Mouse (Mus musculus) CH12.LX (cell line): ENCODE results near the gene Oas3. TPM values are rescaled to one million over a fixed set of nuclear protein-coding genes. Genes with fewer than 3 reads are reported as not detected.
A peak's percentile ranks its signal among the peaks of the same experiment; 100 is the strongest.

Experiments
- DNase-seq: peaks from one replicate; pipeline ENCODE4 v3.0.0-alpha.2; 2013; ENCODE audit errors: extremely low read depth
- H3K27ac ChIP-seq: 2 replicates; pipeline ENCODE4 v1.5.1; 2012; ENCODE audit warnings: low read depth, mild to moderate bottlenecking, control low read depth, moderate library complexity; ENCODE audit not compliant: insufficient read depth
- H3K27me3 ChIP-seq: replicated peaks from 2 replicates; pipeline ENCODE3; 2012; ENCODE audit warnings: inconsistent platforms
- H3K36me3 ChIP-seq, 2 experiments: replicated peaks in 1 of 2; 2 replicates each; pipeline versions ENCODE3 to v1.6.1; 2012; ENCODE audit warnings: inconsistent platforms in 1 of 2, low read length in 1 of 2, mild to moderate bottlenecking in 1 of 2, mixed read lengths in 1 of 2, moderate library complexity in 1 of 2; ENCODE audit not compliant: control insufficient read depth in 1 of 2, insufficient read depth in 1 of 2
- H3K4me1 ChIP-seq, 2 experiments: 2 replicates each; pipeline ENCODE4 v1.6.1; 2012; ENCODE audit warnings: inconsistent platforms in 1 of 2, moderate library complexity in 1 of 2; ENCODE audit not compliant: insufficient read depth in 2 of 2, control insufficient read depth in 1 of 2
- H3K4me2 ChIP-seq: 2 replicates; pipeline ENCODE4 v1.6.1; 2012; ENCODE audit warnings: low read depth, mild to moderate bottlenecking, control low read depth; ENCODE audit not compliant: poor library complexity, insufficient read depth, severe bottlenecking
- H3K4me3 ChIP-seq, 3 experiments: fragments of 150-350 bp in 1 of 3; sonication (generic) in 1 of 3; replicated peaks in 1 of 3; 2 replicates each; pipeline versions ENCODE3 to v1.5.1; 2011 to 2012; ENCODE audit warnings: low read depth in 2 of 3, low read length in 2 of 3, mild to moderate bottlenecking in 2 of 3, moderate library complexity in 2 of 3, control low read depth in 1 of 3, improper control_type of control experiment in 1 of 3, inconsistent platforms in 1 of 3, mixed read lengths in 1 of 3; ENCODE audit not compliant: poor library complexity in 1 of 3
- H3K79me2 ChIP-seq: replicated peaks from 2 replicates; pipeline ENCODE4 v1.6.1; 2012; ENCODE audit warnings: mild to moderate bottlenecking, moderate library complexity; ENCODE audit not compliant: control insufficient read depth, poor library complexity, insufficient read depth, severe bottlenecking; ENCODE audit errors: extremely low read depth
- H3K9ac ChIP-seq: 2 replicates; pipeline ENCODE4 v1.6.1; 2012; ENCODE audit warnings: low read depth, mild to moderate bottlenecking, control low read depth, moderate library complexity; ENCODE audit not compliant: insufficient read depth
- H3K9me3 ChIP-seq: replicated peaks from 2 replicates; pipeline ENCODE3; 2012; ENCODE audit warnings: low read length, inconsistent platforms, mixed read lengths
- CHD2 ChIP-seq: IDR thresholded peaks from 2 replicates; pipeline ENCODE4 v1.6.1; 2011; ENCODE audit warnings: low read length, improper control_type of control experiment
- ELF1 ChIP-seq: IDR thresholded peaks from 2 replicates; pipeline ENCODE4 v1.6.1; 2014; ENCODE audit warnings: low read depth, mild to moderate bottlenecking, inconsistent platforms, low read length, improper control_type of control experiment
- EP300 ChIP-seq: IDR thresholded peaks from 2 replicates; pipeline ENCODE4 v1.6.1; 2011; ENCODE audit warnings: low read length, improper control_type of control experiment
- HCFC1 ChIP-seq: IDR thresholded peaks from 2 replicates; pipeline ENCODE4 v1.6.1; 2012; ENCODE audit warnings: low read depth, mild to moderate bottlenecking, inconsistent platforms, low read length, improper control_type of control experiment
- IRF4 ChIP-seq: IDR thresholded peaks from 2 replicates; pipeline ENCODE4 v1.6.1; 2014; ENCODE audit warnings: low read depth, mild to moderate bottlenecking, inconsistent platforms, low read length, improper control_type of control experiment
- JUN ChIP-seq: IDR thresholded peaks from 2 replicates; pipeline ENCODE4 v1.6.1; 2011; ENCODE audit warnings: low read depth, mild to moderate bottlenecking, low read length, improper control_type of control experiment, moderate library complexity; ENCODE audit not compliant: insufficient read depth
- MAFK ChIP-seq: IDR thresholded peaks from 2 replicates; pipeline ENCODE4 v1.6.1; 2011; ENCODE audit warnings: low read length, improper control_type of control experiment; ENCODE audit not compliant: insufficient replicate concordance
- MAZ ChIP-seq: IDR thresholded peaks from 2 replicates; pipeline ENCODE4 v1.6.1; 2012; ENCODE audit warnings: low read depth, mild to moderate bottlenecking, inconsistent platforms, low read length, improper control_type of control experiment, moderate library complexity
- MEF2A ChIP-seq: IDR thresholded peaks from 2 replicates; pipeline ENCODE4 v1.6.1; 2014; ENCODE audit warnings: low read depth, mild to moderate bottlenecking, inconsistent platforms, low read length, improper control_type of control experiment, borderline replicate concordance
- MXI1 ChIP-seq: IDR thresholded peaks from 2 replicates; pipeline ENCODE4 v1.6.1; 2011; ENCODE audit warnings: mild to moderate bottlenecking, low read depth, low read length, improper control_type of control experiment
- NELFE ChIP-seq: IDR thresholded peaks from 2 replicates; pipeline ENCODE4 v1.6.1; 2011; ENCODE audit warnings: low read depth, low read length, improper control_type of control experiment
- NRF1 ChIP-seq: IDR thresholded peaks from 2 replicates; pipeline ENCODE4 v1.6.1; 2014; ENCODE audit warnings: low read depth, mild to moderate bottlenecking, inconsistent platforms, low read length, improper control_type of control experiment, moderate library complexity
- POLR2A ChIP-seq: IDR thresholded peaks from 2 replicates; pipeline ENCODE4 v1.6.1; 2011; ENCODE audit warnings: low read depth, mild to moderate bottlenecking, improper control_type of control experiment, low read length
- POLR2AphosphoS2 ChIP-seq: IDR thresholded peaks from 2 replicates; pipeline ENCODE4 v1.6.1; 2011; ENCODE audit warnings: low read depth, low read length, improper control_type of control experiment
- RAD21 ChIP-seq: IDR thresholded peaks from 2 replicates; pipeline ENCODE4 v1.6.1; 2011; ENCODE audit warnings: low read depth, mild to moderate bottlenecking, low read length, improper control_type of control experiment, moderate library complexity
- RCOR1 ChIP-seq: conservative IDR thresholded peaks from 2 replicates; pipeline ENCODE4 v1.6.1; 2012; ENCODE audit warnings: low read depth, mild to moderate bottlenecking, inconsistent platforms, low read length, improper control_type of control experiment
- SIN3A ChIP-seq: IDR thresholded peaks from 2 replicates; pipeline ENCODE4 v1.6.1; 2012; ENCODE audit warnings: low read length, improper control_type of control experiment, inconsistent platforms
- TBP ChIP-seq: conservative IDR thresholded peaks from 2 replicates; pipeline ENCODE4 v1.6.1; 2011; ENCODE audit warnings: low read depth, low read length, improper control_type of control experiment
- TCF12 ChIP-seq: IDR thresholded peaks from 2 replicates; pipeline ENCODE4 v1.6.1; 2014; ENCODE audit warnings: low read depth, mild to moderate bottlenecking, inconsistent platforms, low read length, improper control_type of control experiment
- UBTF ChIP-seq: IDR thresholded peaks from 2 replicates; pipeline ENCODE4 v1.6.1; 2012; ENCODE audit warnings: low read depth, mild to moderate bottlenecking, inconsistent platforms, low read length, improper control_type of control experiment, moderate library complexity
- USF2 ChIP-seq: conservative IDR thresholded peaks from 2 replicates; pipeline ENCODE4 v1.6.1; 2011; ENCODE audit warnings: low read depth, low read length, improper control_type of control experiment
- ZC3H11A ChIP-seq: IDR thresholded peaks from 2 replicates; pipeline ENCODE4 v1.6.1; 2012; ENCODE audit warnings: low read depth, mild to moderate bottlenecking, inconsistent platforms, low read length, improper control_type of control experiment
- ZKSCAN1 ChIP-seq: IDR thresholded peaks from 2 replicates; pipeline ENCODE4 v1.6.1; 2012; ENCODE audit warnings: low read depth, inconsistent platforms, low read length, improper control_type of control experiment, borderline replicate concordance
- ZMIZ1 ChIP-seq: IDR thresholded peaks from 2 replicates; pipeline ENCODE4 v1.6.1; 2012; ENCODE audit warnings: low read depth, mild to moderate bottlenecking, inconsistent platforms, low read length, improper control_type of control experiment
- ZNF384 ChIP-seq: IDR thresholded peaks from 2 replicates; pipeline ENCODE4 v1.6.1; 2012; ENCODE audit warnings: low read depth, low read length, improper control_type of control experiment, inconsistent platforms
- dilution Hi-C: fragments of 300-500 bp; cut with MboI; formaldehyde crosslinking; loops from 2 replicates; pipeline ENCODE4 v1.14.3; 2020; ENCODE audit warnings: low sequenced_read_pairs; ENCODE audit not compliant: extremely low pct_unique_long_range_greater_than_20kb, extremely low pct_ligation_motif_present
- in situ Hi-C: fragments of 300-500 bp; cut with MboI; formaldehyde crosslinking; loops from 3 replicates; pipeline ENCODE4 v1.14.3; 2019; ENCODE audit warnings: low sequenced_read_pairs, low pct_ligation_motif_present, low pct_unique_long_range_greater_than_20kb, mixed read lengths
- polyA plus RNA-seq: library from polyadenylated mRNA; unstranded; fragments of >175 nt; gene quantifications from 2 replicates; pipeline ENCODE4 v1.2.1, GENCODE M21; 2012; ENCODE audit warnings: low read depth; ENCODE audit not compliant: insufficient read length
- total RNA-seq, 2 experiments: library from RNA; depleted of rRNA; stranded (reverse); fragments of 300-350 nt in 1 of 2; fragments of >200 nt in 1 of 2; gene quantifications; 2 replicates each; pipeline ENCODE4 v1.2.3; 2012 to 2014

Gene Oas3
- total and polyA plus RNA-seq, 3 experiments = 0.30 TPM; not detected in 2

DNA sequence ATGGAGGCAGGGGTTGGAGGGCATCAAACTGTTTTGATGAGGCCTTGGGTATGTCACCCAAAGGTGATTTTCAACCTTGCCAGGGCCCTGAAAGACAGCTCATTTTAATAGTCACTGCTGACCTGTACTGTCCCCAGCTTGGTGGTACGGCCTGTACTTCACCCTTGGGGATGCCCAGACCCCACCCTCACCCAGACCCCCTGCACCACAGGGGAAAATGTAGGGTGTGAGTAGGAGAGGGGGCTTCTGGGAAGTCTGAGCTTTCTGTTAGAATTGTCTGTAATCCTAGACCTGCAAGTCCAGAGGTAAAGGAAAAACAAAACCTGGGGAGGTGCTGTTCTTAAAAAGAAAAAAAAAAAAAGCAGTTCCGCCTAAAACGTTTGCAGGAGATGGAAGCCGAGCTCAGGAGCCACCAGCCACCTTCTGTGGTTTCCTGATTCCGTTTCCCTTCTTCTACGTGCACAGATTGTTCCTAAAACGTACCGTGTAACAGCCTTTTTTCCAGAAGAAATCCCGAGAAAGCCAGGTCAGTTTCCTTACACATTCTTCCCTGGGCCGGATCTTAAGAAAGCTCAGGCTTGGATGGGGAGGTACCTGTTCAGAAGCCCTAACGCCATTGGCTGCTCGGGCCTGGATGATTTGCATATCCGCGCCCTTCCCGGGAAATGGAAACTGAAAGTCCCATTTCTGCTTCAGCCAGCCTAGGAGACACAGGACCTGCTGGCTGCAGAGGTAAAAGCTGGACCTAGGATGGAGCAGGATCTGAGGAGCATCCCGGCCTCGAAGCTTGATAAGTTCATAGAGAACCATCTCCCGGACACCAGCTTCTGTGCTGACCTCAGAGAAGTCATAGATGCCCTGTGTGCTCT, 34.7 kb upstream of the Oas3 start, which contains the start of gene Oas1c:
Gene Oas1c, minus strand, starts transcription at position 564 of the 869 bp plus-strand sequence.
- dilution Hi-C loops = no loop called here
- H3K27ac ChIP-seq = no peak within 1 kb of the TSS
- DNase-seq = peak; percentile 84
- in situ Hi-C loops = no loop called here
- peak within 1 kb of the TSS; percentile 54 for H3K9ac ChIP-seq
- peak within 1 kb of the TSS; percentile 65 to 86 (median 75) for H3K4me3 ChIP-seq
- H3K4me2 ChIP-seq = peak within 1 kb of the TSS; percentile 68
- peaks cover 0 to 30% of the 10 kb centered on the region in 2 experiments; a peak in 2 of 4 replicates for H3K4me1 ChIP-seq
- H3K79me2 ChIP-seq = no peaks in the 10 kb centered on the region
- H3K36me3 ChIP-seq = peaks cover 0 to 33% of the 10 kb centered on the region in 2 experiments
- no peaks in the 10 kb centered on the region for H3K27me3 ChIP-seq
- TF ChIP-seq ZC3H11A (no peak), NELFE (peak; percentile 75; the same call in 1 of the 2 replicates), MEF2A (0 out of 2 replicates have a peak, but pooled peaks have one; percentile 37), ZNF384 (peak; percentile 86), POLR2AphosphoS2 (peak; percentile 37; the same call in 1 of the 2 replicates), CHD2 (no peak), MAZ (no peak), SIN3A (peak; percentile 55; the same call in 1 of the 2 replicates), TBP (peak; percentile 92), ZKSCAN1 (no peak), JUN (no peak), RCOR1 (no peak), ELF1 (no peak; the same call in 1 of the 2 replicates), HCFC1 (0 out of 2 replicates have a peak, but pooled peaks have one; percentile 10), EP300 (peak; percentile 42; the same call in 1 of the 2 replicates), RAD21 (no peak), MXI1 (peak; percentile 63; the same call in 1 of the 2 replicates), IRF4 (peak; percentile 86), MAFK (no peak), USF2 (no peak), UBTF (no peak), ZMIZ1 (0 out of 2 replicates have a peak, but pooled peaks have one; percentile 44), POLR2A (peak; percentile 77), NRF1 (no peak), TCF12 (peak; percentile 82)
- H3K9me3 ChIP-seq = no peaks in the 10 kb centered on the region
